Mouse (Mus musculus) frontal cortex, postnatal 14 days (tissue): ENCODE measurements around the gene Kcnmb3.
"Not testable (repeated sequence)": the region's sequence is repeated elsewhere in the genome, so short reads cannot be mapped to it uniquely, and the experiment has no call there.

Experiments used
- DNase-seq, 2 experiments: peaks; one replicate each; pipeline ENCODE4 v3.0.0; 2022; ENCODE audit warnings: low spot score in 2 of 2

Gene Kcnmb3

GRCm38 (mm10) chr3:32430394-32430793 lies 61.6 kb downstream of the Kcnmb3 start:
- DNase-seq, result no peak

- DNase-seq, result not testable (repeated sequence)
These were observed 62.7 kb downstream of the Kcnmb3 start for GRCm38 (mm10) chr3:32429351-32429750.

GRCm38 (mm10) chr3:32428921-32429320 lies 63.1 kb downstream of the Kcnmb3 start:
- DNase-seq, result no peak

GRCm38 (mm10) chr3:32428361-32428760 lies 63.7 kb downstream of the Kcnmb3 start:
- no peak for DNase-seq

- DNase-seq, result no peak
These were observed 64.3 kb downstream of the Kcnmb3 start for GRCm38 (mm10) chr3:32427695-32428094.
